Mouse (Mus musculus) intestine, embryonic 15.5 days (tissue): Measurements from ENCODE around the gene Gm10972. TPM values are rescaled to one million over a fixed set of nuclear protein-coding genes. Genes with fewer than 3 reads are reported as not detected.
"Not testable (repeated sequence)": the region's sequence is repeated elsewhere in the genome, so short reads cannot be mapped to it uniquely, and the experiment has no call there.

Experiments used
- ATAC-seq: fragments of 200-750 bp; cut with Nextera tagmentation; 2 replicates; pipeline ENCODE4 v1.8.0; 2017; ENCODE audit warnings: moderate TSS enrichment, moderate library complexity
- H3K27ac ChIP-seq: fragments of 300-500 bp; sonication (generic); 2 replicates; pipeline ENCODE4 v1.5.1; 2015; ENCODE audit warnings: mild to moderate bottlenecking, inconsistent platforms
- H3K27me3 ChIP-seq: fragments of 300-500 bp; sonication (generic); replicated peaks from 2 replicates; pipeline ENCODE4 v1.6.1; 2015; ENCODE audit warnings: inconsistent platforms
- H3K36me3 ChIP-seq: fragments of 300-500 bp; sonication (generic); 2 replicates; pipeline ENCODE4 v1.6.1; 2015; ENCODE audit warnings: inconsistent platforms
- H3K4me1 ChIP-seq: fragments of 300-500 bp; sonication (generic); replicated peaks from 2 replicates; pipeline ENCODE4 v1.6.1; 2015; ENCODE audit warnings: inconsistent platforms
- H3K4me2 ChIP-seq: fragments of 300-500 bp; sonication (generic); replicated peaks from 2 replicates; pipeline ENCODE4 v1.6.1; 2015; ENCODE audit warnings: mild to moderate bottlenecking, inconsistent platforms
- H3K4me3 ChIP-seq: fragments of 300-500 bp; sonication (generic); replicated peaks from 2 replicates; pipeline ENCODE4 v1.5.1; 2015; ENCODE audit warnings: inconsistent platforms
- H3K9ac ChIP-seq: fragments of 300-500 bp; sonication (generic); 2 replicates; pipeline ENCODE4 v1.6.1; 2015; ENCODE audit warnings: inconsistent platforms
- H3K9me3 ChIP-seq: fragments of 300-500 bp; sonication (generic); 2 replicates; pipeline ENCODE4 v1.6.1; 2016; ENCODE audit warnings: inconsistent platforms
- WGBS: fragments of 180-500 bp; shearing (Covaris S2); methylation state at CpG from one replicate; pipeline ENCODE4 v1.1.7; 2015; 5-methylcytosine and 5-hydroxymethylcytosine counted together
- polyA plus RNA-seq: library from polyadenylated mRNA; unstranded; fragments of >200 nt; fragmentation: Nextera tagmentation; extraction: Ambion mirVana; gene quantifications from 2 replicates; pipeline ENCODE4 v1.2.1, GENCODE M21; 2015

Gm10972 gene
- polyA plus RNA-seq, 1 experiment from 2014 or later: not detected

DNA sequence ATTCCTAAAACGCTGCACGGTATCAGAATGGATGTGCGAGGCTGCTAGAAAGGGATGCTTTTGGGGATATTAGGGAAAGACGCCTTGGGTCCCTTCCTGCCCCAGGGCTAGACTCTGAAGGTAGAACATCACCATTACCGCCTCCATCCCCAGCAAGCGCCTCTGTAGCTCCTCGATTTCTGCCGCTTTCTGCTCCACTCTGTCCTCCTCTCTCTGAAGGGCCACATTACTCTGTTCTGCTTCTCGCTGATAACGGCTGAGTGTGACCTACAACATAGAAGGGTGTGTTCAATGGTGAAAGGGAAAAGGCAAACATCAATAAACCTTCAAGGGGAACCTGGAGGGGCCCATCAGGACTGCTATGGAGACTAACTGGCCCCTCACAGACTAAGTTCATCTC, 20.4 kb upstream of the Gm10972 start:
- WGBS: 82% methylated on average over 10 of the region's 10 CpGs
- 0 out of 2 replicates have a peak overlapping the region, but pooled peaks have one; percentile 19 for H3K27ac ChIP-seq
- no peaks in the 10 kb centered on the region for H3K36me3 ChIP-seq
- ATAC-seq: peak; percentile 6; the same call in 1 of the 2 replicates
- no peaks in the 10 kb centered on the region for H3K9me3 ChIP-seq
- H3K4me2 ChIP-seq: no peak overlapping the region
- H3K27me3 ChIP-seq: no peaks in the 10 kb centered on the region
- no peak overlapping the region for H3K4me3 ChIP-seq
- no peak overlapping the region for H3K9ac ChIP-seq
- H3K4me1 ChIP-seq: 0 out of 2 replicates have a peak, but pooled peaks cover 4% of the 10 kb centered on the region

DNA sequence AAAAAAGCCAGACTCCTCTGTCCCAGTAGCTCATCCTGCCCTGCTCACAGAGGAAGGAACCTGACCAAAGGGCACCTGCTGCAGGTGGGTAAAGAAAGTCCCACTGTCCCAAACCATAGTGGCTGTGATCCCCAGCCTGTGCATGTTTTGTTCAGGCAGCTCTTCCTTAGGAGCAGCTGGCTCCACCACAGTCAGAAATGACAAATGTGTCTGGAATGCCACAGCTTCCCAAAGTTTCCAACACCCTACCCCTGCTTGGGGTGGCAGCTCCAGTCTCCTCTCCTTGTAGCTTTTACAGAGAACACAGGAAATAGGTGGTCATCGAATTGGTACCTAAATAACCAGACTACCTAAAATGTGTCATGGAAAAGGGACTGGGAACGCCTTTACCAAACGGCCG, 18.6 kb upstream of the Gm10972 start:
- ATAC-seq: no peak
- 90% methylated on average over 4 of the region's 4 CpGs for WGBS

DNA sequence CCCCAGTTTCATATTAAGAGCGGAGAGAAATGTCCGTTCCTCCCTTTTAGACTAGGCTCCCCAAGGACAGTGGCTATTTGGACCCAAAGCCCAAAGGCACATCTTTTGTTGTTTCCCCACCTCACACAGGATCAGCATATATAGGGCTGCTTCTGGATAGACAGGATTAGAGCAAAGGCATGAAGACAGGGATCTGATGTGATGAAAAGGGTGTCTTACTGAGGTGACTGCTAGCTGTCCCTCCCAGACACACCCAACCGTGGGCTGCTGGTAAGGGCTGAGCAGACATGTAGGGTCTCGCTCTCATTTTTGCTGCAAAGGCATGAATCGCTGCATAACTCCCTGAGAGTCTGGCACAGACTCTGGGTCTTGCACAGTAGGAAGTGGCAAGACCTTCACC, 14.2 kb upstream of the Gm10972 start:
- H3K36me3 ChIP-seq: no peaks in the 10 kb centered on the region

More for the DNA sequence above, 18.6 kb upstream of the Gm10972 start:
- no peak overlapping the region for H3K27ac ChIP-seq
- H3K27me3 ChIP-seq: no peaks in the 10 kb centered on the region
- H3K9me3 ChIP-seq: no peaks in the 10 kb centered on the region
- H3K36me3 ChIP-seq: no peaks in the 10 kb centered on the region
- no peak overlapping the region for H3K4me3 ChIP-seq
- H3K9ac ChIP-seq: no peak overlapping the region
- H3K4me1 ChIP-seq: 0 out of 2 replicates have a peak, but pooled peaks cover 4% of the 10 kb centered on the region
- H3K4me2 ChIP-seq: no peak overlapping the region

DNA sequence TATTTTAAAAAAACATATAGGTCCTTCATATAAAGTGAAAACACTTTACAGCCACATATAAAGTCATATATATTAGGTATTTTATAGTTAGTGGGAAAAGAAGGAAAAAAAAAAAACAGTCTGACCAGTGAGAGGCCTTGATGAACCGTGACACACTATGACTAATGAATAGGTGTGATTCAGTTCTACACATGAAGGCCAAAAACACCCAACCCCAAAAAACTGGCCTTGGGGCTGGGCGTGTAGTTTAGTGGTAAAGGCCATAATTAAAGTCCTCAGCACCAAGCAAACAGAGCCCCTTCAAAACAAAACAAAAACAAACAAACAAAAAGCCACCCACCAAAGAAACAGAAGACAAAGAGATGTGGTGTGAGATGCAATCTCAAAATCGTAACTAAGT, 13.0 kb upstream of the Gm10972 start:
- WGBS: 86% methylated on average over 3 of the region's 3 CpGs
- H3K4me2 ChIP-seq: no peak overlapping the region
- no peak overlapping the region for H3K4me3 ChIP-seq
- H3K4me1 ChIP-seq: no peaks in the 10 kb centered on the region
- no peak for ATAC-seq
- H3K27ac ChIP-seq: no peak overlapping the region
- no peaks in the 10 kb centered on the region for H3K27me3 ChIP-seq
- H3K9ac ChIP-seq: no peak overlapping the region
- no peaks in the 10 kb centered on the region for H3K36me3 ChIP-seq
- no peaks in the 10 kb centered on the region for H3K9me3 ChIP-seq

More for the DNA sequence above, 14.2 kb upstream of the Gm10972 start:
- Histone ChIP-seq H3K9me3 (no peaks in the 10 kb centered on the region), H3K27me3 (no peaks in the 10 kb centered on the region), H3K9ac (no peak overlapping the region), H3K4me1 (no peaks in the 10 kb centered on the region), H3K4me2 (no peak overlapping the region), H3K27ac (no peak overlapping the region), H3K4me3 (no peak overlapping the region)
- no peak for ATAC-seq
- WGBS: 97% methylated on average over 5 of the region's 5 CpGs

DNA sequence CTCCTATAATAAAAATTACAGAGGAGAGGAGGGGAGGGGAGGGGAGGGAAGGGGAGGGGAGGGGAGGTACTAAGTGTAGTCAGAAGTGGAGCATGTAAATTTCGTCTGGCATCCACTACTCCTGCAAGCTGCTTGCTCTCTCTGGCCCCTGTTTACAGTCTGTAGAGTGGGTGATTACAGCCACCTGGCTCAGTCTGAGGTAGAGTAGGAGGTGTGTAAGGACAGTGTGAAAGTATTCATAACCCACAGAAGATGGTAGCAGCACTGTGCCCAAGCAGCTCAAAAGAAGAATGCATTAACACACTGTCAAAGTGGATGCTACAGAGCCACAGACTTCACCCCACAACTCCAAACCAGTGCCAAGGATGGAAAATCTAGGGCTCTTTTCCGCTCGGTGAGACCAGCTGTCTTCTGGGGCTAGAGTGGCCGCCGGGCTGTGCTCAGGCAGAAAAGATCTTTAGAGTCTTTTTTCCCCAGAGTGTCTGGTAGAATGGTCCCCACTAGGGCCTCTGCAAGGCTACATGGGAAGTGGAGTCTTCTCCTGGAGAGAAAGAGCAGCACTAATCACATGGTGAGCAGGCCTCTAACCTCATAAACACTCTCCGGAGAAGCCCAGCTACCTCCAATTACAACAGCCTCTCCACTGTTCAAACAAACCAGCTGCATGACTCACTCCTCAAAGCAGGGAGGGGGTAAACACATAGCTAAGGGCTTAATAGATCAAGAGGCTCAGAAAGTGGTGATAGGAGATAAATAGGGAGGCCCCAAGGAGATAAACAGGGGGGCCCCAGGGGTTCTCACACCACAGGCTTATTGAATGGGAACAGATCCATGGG, 6.1 kb downstream of the Gm10972 start:
- Histone ChIP-seq H3K27ac (peak overlapping the region; percentile 83), H3K4me2 (peak overlapping the region; percentile 42), H3K9me3 (no peaks in the 10 kb centered on the region), H3K4me3 (no peak overlapping the region), H3K4me1 (peaks cover 20% of the 10 kb centered on the region), H3K9ac (no peak overlapping the region), H3K27me3 (no peaks in the 10 kb centered on the region), H3K36me3 (no peaks in the 10 kb centered on the region)
- ATAC-seq: peak; percentile 97
- WGBS: 9% methylated on average over 6 of the region's 6 CpGs

DNA sequence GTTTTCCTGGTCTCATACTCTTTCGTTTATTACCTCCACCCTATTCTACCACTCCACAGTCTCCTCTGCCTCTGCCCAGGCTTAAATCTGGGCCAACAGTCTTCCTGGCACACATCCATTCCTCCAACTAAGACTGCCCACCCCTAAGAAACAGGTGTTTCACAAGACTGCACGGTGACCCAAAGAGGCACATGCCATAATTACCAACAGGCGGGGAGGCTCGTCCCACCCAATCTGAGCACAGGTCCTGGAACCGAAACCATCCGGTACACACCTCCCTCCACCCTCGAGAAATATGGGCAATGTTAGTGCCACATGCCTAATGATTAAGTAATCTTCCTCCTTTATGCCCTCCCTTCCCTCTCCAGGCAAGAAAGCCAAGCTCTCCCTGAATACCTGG, 7.5 kb downstream of the Gm10972 start:
- Histone ChIP-seq H3K9me3 (no peaks in the 10 kb centered on the region), H3K27ac (no peak overlapping the region), H3K36me3 (no peaks in the 10 kb centered on the region), H3K4me1 (peaks cover 20% of the 10 kb centered on the region), H3K9ac (no peak overlapping the region), H3K27me3 (no peaks in the 10 kb centered on the region), H3K4me2 (no peak overlapping the region), H3K4me3 (no peak overlapping the region)
- ATAC-seq: no peak
- 64% methylated on average over 7 of the region's 7 CpGs for WGBS

DNA sequence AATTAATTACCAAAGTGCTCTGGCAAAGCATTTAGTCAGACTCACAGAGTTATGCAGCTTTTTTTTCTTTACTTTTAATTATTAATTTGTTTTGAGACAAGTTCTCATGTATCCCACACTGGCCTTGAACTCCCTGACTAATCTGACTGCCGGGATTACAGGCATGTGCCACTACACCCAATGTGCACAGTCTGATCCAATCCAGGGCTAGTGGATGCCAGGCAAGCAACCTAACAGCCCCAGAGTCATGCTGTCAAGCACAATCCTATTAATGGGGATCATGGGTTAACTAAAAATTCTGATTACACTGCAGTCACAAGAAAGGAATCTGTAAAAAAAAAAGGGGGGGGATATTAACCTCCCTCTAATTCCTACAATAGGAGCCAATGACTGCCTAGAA, 11.1 kb downstream of the Gm10972 start:
- not testable (repeated sequence) for H3K27me3 ChIP-seq, H3K36me3 ChIP-seq, H3K9me3 ChIP-seq, H3K27ac ChIP-seq, H3K9ac ChIP-seq, H3K4me2 ChIP-seq, ATAC-seq, H3K4me3 ChIP-seq
- WGBS: 56% methylated on average over 1 of the region's 1 CpGs
- peaks cover 19% of the 10 kb centered on the region for H3K4me1 ChIP-seq

DNA sequence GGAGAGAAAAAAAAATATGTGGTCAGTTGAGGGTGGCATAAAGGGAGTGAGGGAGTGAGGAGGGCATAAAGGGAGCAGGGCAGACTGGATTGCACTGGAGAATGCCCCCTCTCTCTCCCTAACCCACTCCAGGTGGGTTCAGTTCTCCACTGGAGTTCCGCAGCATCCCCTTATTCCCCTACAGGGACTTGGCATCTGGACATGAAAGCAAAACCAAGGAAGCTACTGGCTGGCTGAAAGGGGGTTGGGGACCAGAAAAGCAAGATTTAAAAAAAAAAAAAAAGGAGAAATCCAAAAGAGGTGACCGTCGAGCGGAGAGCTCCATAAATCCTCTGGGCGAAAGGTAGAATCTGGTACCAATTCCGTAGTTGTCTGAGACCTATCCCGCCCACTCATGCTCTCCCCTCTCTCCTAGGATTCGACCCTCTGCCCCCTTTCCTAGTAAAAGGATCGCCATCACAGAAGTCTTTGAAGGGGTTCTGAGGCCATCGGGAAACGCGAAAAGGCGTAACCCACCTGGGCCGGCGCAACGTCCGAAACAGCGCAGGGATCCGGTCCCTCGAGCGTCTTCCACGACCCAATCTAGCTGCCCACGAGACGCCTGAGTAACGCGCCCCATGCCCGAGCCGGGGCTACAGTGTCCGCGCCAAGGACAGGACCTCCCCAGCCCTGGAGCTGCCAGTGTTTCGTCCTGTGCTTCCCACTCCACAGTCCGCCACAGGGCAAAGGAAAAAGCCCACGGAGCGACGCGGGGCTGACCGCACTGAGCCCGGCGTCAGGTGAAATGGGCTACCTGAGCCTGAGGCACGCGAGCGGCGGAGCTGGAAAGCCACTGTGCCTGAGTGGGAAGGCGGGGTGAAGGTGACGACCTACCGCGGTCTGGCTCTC, 15.2 kb downstream of the Gm10972 start:
- H3K27ac ChIP-seq, H3K36me3 ChIP-seq, H3K27me3 ChIP-seq, H3K4me1 ChIP-seq, H3K9me3 ChIP-seq: not testable (repeated sequence)
- Histone ChIP-seq H3K4me3 (peak overlapping the region; percentile 43), H3K4me2 (peak overlapping the region; percentile 74), H3K9ac (peak overlapping the region; percentile 48)
- peak; percentile 27 for ATAC-seq
- WGBS: 5% methylated on average over 22 of the region's 47 CpGs

DNA sequence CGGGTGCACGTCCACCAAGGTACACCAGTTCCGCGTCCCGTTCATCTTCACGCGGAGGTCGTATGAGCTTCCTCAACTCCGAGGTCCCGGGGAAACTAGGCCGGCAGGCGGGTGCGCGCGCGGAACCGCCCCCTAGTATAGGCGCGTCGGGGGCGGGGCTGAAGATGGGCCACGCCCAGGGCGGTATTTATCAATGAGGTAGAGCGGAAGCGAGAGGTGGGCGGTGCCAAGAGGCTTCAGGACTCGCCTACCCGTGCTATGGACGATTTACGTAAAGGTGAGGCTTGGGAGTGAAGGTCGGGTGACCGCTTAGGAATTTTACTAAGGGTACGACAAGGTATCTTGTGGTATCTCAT, 15.8 kb downstream of the Gm10972 start, which contains the start of gene Tuft1:
Gene Tuft1 (minus strand): TSS at position 133 of the 356 bp plus-strand sequence.
- Histone ChIP-seq H3K4me3 (peak within 1 kb of the TSS; percentile 43), H3K4me2 (peak within 1 kb of the TSS; percentile 74), H3K27ac (peak within 1 kb of the TSS; percentile 74), H3K9ac (peak within 1 kb of the TSS; percentile 48)
- WGBS: under 1% methylated on average over 21 of the region's 33 CpGs
- not testable (repeated sequence) for H3K9me3 ChIP-seq, H3K36me3 ChIP-seq, H3K4me1 ChIP-seq, H3K27me3 ChIP-seq
- ATAC-seq: peak; percentile 96

DNA sequence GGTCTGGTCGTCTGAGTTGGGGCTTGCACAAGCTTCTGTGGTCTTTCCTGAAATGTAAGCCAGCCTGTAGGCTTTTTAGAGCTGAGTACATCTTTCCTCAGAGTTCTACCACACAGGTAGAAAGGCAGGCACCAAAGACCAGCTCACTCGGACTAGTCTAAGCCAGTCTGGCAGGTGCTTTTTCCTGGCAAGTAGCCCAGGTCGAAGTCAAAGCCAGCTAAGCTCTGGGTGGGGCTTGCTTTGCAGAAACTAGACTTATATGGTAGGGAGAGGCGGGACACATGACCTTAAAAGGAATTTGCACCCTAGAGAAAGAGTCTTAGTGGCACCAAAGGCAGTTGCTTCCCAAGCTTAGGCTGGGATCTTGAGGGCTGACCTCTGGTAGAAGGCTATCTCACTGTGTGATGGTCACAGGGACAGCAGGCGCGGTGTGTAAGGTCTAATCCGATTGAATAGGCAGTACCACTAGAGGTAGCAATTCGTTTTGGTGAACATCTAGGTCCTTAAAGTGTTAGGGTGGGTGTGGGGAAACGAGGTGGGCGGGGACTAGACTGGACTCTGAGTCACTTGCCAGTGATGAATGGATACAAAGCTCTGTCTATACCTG, 16.3 kb downstream of the Gm10972 start:
- not testable (repeated sequence) for H3K4me3 ChIP-seq

DNA sequence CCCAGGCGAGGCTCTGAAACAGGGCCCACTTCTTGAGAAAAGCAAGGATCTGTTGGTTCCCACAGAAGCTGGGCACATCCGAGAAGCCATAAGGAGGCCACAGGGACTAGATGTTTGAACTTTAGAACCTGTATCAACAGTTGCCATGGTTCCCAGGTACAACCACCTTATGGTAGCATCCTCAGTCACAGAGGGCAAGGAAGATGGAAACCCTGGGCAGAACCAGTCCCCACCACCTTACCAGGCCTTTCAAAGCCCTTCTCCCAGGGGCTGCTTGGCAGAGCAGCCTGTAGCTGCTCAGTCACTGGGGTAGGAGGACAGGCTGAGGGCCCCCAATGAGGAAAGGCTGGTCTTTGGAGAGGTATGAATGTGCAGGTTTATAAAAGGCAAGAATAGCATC, 17.9 kb downstream of the Gm10972 start:
- H3K9me3 ChIP-seq, H3K36me3 ChIP-seq, H3K4me2 ChIP-seq, H3K4me3 ChIP-seq, H3K9ac ChIP-seq, H3K27ac ChIP-seq, ATAC-seq, H3K4me1 ChIP-seq, H3K27me3 ChIP-seq: not testable (repeated sequence)
- 87% methylated on average over 2 of the region's 2 CpGs for WGBS

More for the DNA sequence above, 16.3 kb downstream of the Gm10972 start:
- H3K9me3 ChIP-seq, H3K27me3 ChIP-seq, H3K9ac ChIP-seq, H3K36me3 ChIP-seq, H3K4me1 ChIP-seq: not testable (repeated sequence)
- WGBS: 23% methylated on average over 8 of the region's 10 CpGs
- Histone ChIP-seq H3K27ac (peak overlapping the region; percentile 74), H3K4me2 (peak overlapping the region; percentile 48)
- peak; percentile 95 for ATAC-seq
